Mouse (Mus musculus) hindbrain, embryonic 16.5 days (tissue): ENCODE results near the gene Rgs7. TPM values are rescaled to one million over a fixed set of nuclear protein-coding genes. Genes with fewer than 3 reads are reported as not detected.

Experiments
- ATAC-seq: fragments of 200-750 bp; cut with Nextera tagmentation; 2 replicates; pipeline ENCODE4 v1.8.0; 2017; ENCODE audit warnings: moderate TSS enrichment, moderate library complexity
- H3K27ac ChIP-seq: fragments of 300-500 bp; sonication (generic); 2 replicates; pipeline ENCODE4 v1.5.1; 2014; ENCODE audit warnings: low read depth, mild to moderate bottlenecking, control low read depth, low read length, moderate library complexity
- H3K27me3 ChIP-seq: fragments of 300-500 bp; sonication (generic); replicated peaks from 2 replicates; pipeline ENCODE4 v1.6.1; 2014; ENCODE audit warnings: low read length; ENCODE audit not compliant: control insufficient read depth, insufficient read depth
- H3K36me3 ChIP-seq: fragments of 300-500 bp; sonication (generic); 2 replicates; pipeline ENCODE4 v1.6.1; 2014; ENCODE audit warnings: mild to moderate bottlenecking, low read length, moderate library complexity, mixed read lengths; ENCODE audit not compliant: control insufficient read depth, insufficient read depth
- H3K4me1 ChIP-seq: fragments of 300-500 bp; sonication (generic); 2 replicates; pipeline ENCODE4 v1.6.1; 2014; ENCODE audit warnings: low read depth, low read length; ENCODE audit not compliant: control insufficient read depth, insufficient read depth
- H3K4me2 ChIP-seq: fragments of 300-500 bp; sonication (generic); 2 replicates; pipeline ENCODE4 v1.6.1; 2014; ENCODE audit warnings: mild to moderate bottlenecking, low read length, control low read depth, moderate library complexity
- H3K4me3 ChIP-seq: fragments of 300-500 bp; sonication (generic); 2 replicates; pipeline ENCODE4 v1.5.1; 2014; ENCODE audit warnings: mild to moderate bottlenecking, low read length, control low read depth, moderate library complexity
- H3K9ac ChIP-seq: fragments of 300-500 bp; sonication (generic); 2 replicates; pipeline ENCODE4 v1.6.1; 2014; ENCODE audit warnings: low read depth, mild to moderate bottlenecking, control low read depth, low read length, moderate library complexity
- H3K9me3 ChIP-seq: fragments of 300-500 bp; sonication (generic); 2 replicates; pipeline ENCODE4 v1.6.1; 2014; ENCODE audit warnings: mild to moderate bottlenecking, low read length, moderate library complexity; ENCODE audit not compliant: control insufficient read depth
- WGBS: fragments of 180-500 bp; shearing (Covaris S2); extraction: QIAGEN DNeasy Blood & Tissue Kit; methylation state at CpG from one replicate; pipeline ENCODE4 v1.1.7; 2014; 5-methylcytosine and 5-hydroxymethylcytosine counted together
- polyA plus RNA-seq: library from polyadenylated mRNA; unstranded; fragments of >200 nt; fragmentation: Nextera tagmentation; extraction: Ambion mirVana; gene quantifications from 2 replicates; pipeline ENCODE4 v1.2.1, GENCODE M21; 2015

The Rgs7 gene
- polyA plus RNA-seq, 1 experiment from 2014 or later = 46.5 TPM

DNA sequence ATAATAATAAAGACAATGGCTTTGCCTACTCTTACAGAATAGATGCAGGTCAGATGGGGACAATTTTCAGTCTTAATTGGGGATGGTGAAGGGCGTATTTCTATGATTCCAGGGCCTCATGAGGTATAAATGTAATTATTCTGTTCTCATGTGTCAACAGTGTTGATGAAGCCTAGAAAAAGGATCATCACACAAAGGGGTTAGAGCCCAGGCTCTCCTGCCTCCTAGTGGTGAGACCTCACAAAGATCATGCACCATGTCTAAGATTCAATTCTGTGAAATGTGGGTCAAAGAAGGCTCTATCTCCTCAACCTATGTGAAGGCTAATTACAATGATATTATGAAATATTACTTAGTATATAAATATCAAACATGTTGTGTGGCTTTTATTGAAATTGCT, 146.1 kb downstream of the Rgs7 start:
- H3K4me1 ChIP-seq = no peaks in the 10 kb centered on the region
- no peak overlapping the region for H3K4me2 ChIP-seq

DNA sequence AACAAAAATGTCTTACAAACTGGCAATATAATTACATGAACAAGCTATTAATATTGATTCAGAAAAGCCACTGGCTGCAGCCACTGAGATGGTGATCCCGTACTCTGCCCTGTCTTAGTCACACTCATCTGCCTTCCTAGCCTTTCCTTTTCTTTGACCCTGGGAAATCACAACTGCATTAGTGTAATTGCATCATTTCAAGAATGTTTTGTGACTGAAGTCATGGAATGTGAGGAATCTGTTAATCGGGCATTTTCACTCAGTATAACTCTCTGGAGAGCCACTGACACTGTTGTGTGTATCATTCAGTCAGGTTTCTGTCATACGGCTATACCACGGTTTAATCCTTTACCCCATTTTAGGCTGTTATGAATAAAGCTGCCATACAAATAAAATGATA, 156.1 kb downstream of the Rgs7 start:
- Histone ChIP-seq H3K9me3 (no peaks in the 10 kb centered on the region), H3K4me1 (no peaks in the 10 kb centered on the region; the same call in 1 of the 2 replicates), H3K27me3 (no peaks in the 10 kb centered on the region), H3K4me2 (no peak overlapping the region), H3K27ac (no peak overlapping the region), H3K9ac (no peak overlapping the region), H3K4me3 (no peak overlapping the region), H3K36me3 (no peaks in the 10 kb centered on the region)
- 76% methylated on average over 4 of the region's 4 CpGs for WGBS
- no peak for ATAC-seq

More for the DNA sequence above, 146.1 kb downstream of the Rgs7 start:
- ATAC-seq = no peak
- Histone ChIP-seq H3K9me3 (no peaks in the 10 kb centered on the region), H3K4me3 (no peak overlapping the region), H3K27me3 (no peaks in the 10 kb centered on the region), H3K36me3 (no peaks in the 10 kb centered on the region), H3K9ac (no peak overlapping the region), H3K27ac (no peak overlapping the region)
- WGBS = 87% methylated on average over 1 of the region's 1 CpGs

DNA sequence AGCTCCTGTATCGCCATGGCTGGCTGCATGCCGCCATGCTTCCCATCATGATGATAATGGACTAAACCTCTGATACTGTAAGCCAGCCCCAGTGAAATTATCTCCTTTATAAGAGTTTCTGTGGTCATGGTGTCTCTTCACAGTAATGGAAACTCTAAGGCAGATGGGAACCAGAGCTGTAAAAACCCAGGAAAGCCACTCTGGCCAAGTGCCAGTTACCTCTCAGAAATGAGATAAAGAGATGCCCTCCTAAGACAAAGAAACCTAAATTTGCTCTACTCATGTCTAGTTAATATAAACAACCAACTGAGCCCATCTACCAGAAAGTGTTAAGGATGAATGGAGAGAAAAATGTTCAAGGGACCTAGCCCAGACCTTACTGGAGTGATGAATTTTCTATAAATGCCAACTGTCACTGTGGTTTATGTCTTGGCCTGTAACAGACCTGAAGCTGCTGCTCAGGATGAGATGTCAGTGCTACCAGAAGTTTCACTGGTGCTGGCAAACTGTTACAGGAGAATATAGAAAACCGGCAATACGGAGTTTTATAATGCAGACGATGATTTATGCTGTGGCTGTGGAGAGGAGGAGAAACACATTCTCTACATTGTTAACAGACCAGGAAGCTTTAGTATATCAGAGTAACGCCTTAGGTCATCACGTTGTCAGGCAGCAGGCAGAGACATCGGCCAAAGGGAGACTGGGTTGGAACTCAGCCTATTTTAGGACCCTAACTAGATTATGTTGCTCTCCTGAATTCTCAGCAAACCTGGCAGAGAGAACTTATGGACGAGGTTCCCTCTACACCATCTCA, 159.1 kb downstream of the Rgs7 start:
- Histone ChIP-seq H3K27me3 (no peaks in the 10 kb centered on the region), H3K4me3 (no peak overlapping the region), H3K9me3 (no peaks in the 10 kb centered on the region), H3K4me2 (no peak overlapping the region), H3K27ac (no peak overlapping the region), H3K9ac (no peak overlapping the region), H3K4me1 (no peaks in the 10 kb centered on the region; the same call in 1 of the 2 replicates), H3K36me3 (no peaks in the 10 kb centered on the region)
- no peak for ATAC-seq
- WGBS = 90% methylated on average over 9 of the region's 9 CpGs

DNA sequence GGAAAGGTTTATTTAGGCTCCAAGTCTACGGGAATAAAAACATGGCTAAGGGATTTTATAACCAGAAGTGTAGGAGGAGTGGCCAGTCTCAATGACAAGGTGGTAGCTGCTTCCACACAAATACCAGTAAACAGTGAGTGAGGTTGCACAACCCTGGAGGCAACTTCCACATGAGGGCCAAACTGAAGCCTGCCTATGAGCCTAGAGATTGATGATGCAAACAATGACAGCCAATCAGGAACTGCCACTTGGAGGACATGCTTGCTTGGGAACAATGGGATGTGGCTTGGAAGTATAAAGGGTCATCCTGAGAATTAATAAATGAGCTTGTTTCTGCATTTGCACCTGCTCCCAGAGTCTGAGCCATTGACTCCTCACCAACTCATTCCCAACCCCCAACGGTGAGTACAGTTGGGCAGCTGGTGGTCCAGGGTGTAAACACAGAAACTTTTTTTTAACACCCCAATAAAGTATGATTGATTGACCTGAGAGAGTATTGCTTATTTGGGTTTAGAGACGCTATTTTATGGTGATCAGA, 162.3 kb downstream of the Rgs7 start:
- ATAC-seq = no peak
- H3K9ac ChIP-seq = no peak overlapping the region
- no peak overlapping the region for H3K27ac ChIP-seq
- no peaks in the 10 kb centered on the region for H3K27me3 ChIP-seq
- no peak overlapping the region for H3K4me3 ChIP-seq
- H3K4me2 ChIP-seq = no peak overlapping the region
- H3K4me1 ChIP-seq = no peaks in the 10 kb centered on the region; the same call in 1 of the 2 replicates
- H3K36me3 ChIP-seq = no peaks in the 10 kb centered on the region
- no peaks in the 10 kb centered on the region for H3K9me3 ChIP-seq
- 70% methylated on average over 3 of the region's 3 CpGs for WGBS

DNA sequence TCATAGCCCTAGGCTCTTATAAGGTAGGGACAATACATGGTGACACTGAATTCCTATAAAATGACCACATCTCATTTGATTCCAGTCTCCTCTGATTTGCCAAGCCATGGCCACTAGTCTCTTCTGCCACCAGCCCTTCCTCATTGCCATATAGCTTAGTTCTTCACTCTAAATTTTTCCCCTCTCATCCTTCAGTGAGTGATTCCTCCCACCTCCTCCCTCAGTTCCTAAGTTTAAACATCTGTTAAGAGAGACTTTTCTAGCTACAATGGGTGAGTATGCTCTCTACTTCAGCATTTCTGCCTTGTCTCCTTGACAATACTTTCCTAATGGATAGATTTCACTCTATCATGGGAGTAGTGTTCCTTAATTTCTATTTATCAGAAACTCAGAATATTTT, 169.5 kb downstream of the Rgs7 start:
- ATAC-seq = no peak
- H3K27ac ChIP-seq = no peak overlapping the region
- H3K4me3 ChIP-seq = no peak overlapping the region
- no peak overlapping the region for H3K4me2 ChIP-seq
- H3K36me3 ChIP-seq = no peaks in the 10 kb centered on the region
- no peak overlapping the region for H3K9ac ChIP-seq
- H3K4me1 ChIP-seq = no peaks in the 10 kb centered on the region
- H3K9me3 ChIP-seq = no peaks in the 10 kb centered on the region
- no peaks in the 10 kb centered on the region for H3K27me3 ChIP-seq

DNA sequence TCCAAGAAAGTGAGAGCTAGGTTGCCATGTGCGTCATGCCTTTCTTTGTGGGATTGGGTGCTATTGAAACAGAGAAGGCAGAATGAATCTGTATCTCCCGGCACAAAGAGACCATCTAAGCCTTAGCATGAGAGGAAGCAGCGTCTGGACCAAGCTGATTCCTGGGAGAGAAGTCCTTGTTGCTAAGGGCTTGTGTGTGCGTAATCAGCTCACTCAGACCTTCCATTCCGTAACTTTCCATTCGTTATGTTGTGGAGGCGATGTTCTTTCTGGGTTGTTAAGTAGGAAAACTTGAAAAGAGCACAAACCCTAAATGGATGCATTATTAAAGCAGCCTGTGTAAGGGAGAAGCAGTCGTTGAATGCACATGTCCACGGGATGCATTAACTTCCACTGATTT, 173.1 kb downstream of the Rgs7 start:
- 54% methylated on average over 9 of the region's 9 CpGs for WGBS
- Histone ChIP-seq H3K9ac (no peak overlapping the region), H3K4me1 (no peaks in the 10 kb centered on the region), H3K36me3 (no peaks in the 10 kb centered on the region), H3K4me2 (no peak overlapping the region), H3K27ac (no peak overlapping the region), H3K27me3 (no peaks in the 10 kb centered on the region), H3K9me3 (no peaks in the 10 kb centered on the region), H3K4me3 (no peak overlapping the region)
- no peak; the same call in 1 of the 2 replicates for ATAC-seq

DNA sequence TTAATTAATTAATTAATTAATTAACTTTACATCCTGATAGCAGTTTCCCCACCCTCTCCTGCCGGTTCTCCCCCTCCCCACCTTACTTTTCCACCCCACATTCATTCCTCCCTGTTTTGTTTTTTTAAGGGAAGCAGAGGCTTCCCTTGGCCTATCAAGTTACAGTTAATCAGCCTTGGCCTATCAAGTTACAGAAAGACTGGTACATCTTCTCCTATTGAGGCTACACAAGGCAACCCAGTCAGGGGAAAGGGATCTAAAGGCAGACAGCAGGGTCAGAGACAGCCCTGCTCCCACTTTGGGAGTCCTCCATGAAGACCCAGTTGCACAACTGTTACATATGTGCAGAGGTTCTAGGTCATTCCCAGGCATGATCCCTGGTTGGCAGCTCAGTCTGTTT, 175.0 kb downstream of the Rgs7 start:
- H3K4me1 ChIP-seq = no peaks in the 10 kb centered on the region
- no peak overlapping the region for H3K9ac ChIP-seq
- no peak overlapping the region for H3K4me2 ChIP-seq
- no peaks in the 10 kb centered on the region for H3K9me3 ChIP-seq
- no peak overlapping the region for H3K27ac ChIP-seq
- H3K36me3 ChIP-seq = no peaks in the 10 kb centered on the region
- no peaks in the 10 kb centered on the region for H3K27me3 ChIP-seq
- 41% methylated on average over 1 of the region's 1 CpGs for WGBS
- no peak for ATAC-seq
- no peak overlapping the region for H3K4me3 ChIP-seq

DNA sequence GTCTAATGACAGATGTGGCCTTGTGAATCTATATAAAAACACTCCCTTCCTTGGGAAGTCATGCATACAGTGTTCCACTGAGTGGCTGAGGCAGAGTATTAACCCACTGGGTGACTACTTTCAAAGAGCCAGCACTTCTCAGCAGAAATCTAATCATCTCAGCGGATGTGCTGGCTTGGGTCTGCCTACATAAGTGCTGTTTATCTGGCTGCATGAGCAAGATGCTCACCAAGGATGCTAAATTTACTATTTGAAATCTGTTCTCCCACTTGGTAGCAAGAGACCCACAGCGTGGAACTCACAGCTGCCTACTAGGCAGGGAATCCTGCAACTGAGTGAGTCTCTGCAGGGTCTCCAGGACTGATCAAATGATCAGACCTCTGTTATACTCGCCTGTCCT, 184.7 kb downstream of the Rgs7 start:
- Histone ChIP-seq H3K27ac (no peak overlapping the region), H3K4me2 (no peak overlapping the region), H3K9me3 (no peaks in the 10 kb centered on the region), H3K36me3 (no peaks in the 10 kb centered on the region), H3K27me3 (no peaks in the 10 kb centered on the region), H3K4me1 (no peaks in the 10 kb centered on the region; the same call in 1 of the 2 replicates), H3K4me3 (no peak overlapping the region), H3K9ac (no peak overlapping the region)
- peak; percentile 72 for ATAC-seq
- WGBS = 69% methylated on average over 3 of the region's 3 CpGs

DNA sequence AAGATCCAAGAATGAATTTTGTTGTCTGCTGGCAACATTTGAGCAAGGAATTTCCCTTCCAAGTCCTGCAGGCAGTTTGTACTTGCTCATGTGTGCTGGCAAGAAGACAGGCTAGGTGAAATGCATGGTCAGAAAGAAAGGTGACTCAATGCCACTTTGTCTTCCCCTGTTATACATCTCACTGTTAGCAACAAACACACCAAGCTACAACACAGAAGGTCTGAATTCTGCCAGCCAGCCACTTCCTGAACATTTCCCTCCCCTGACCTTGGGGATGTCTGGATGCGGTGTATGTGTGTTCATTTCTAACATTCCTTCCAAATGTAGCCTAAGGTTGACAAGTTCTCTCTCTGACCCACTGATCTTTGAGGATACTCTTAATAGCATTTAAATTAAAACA, 191.4 kb downstream of the Rgs7 start:
- peak; percentile 56; the same call in 1 of the 2 replicates for ATAC-seq
- 67% methylated on average over 1 of the region's 1 CpGs for WGBS
- H3K36me3 ChIP-seq = no peaks in the 10 kb centered on the region
- H3K27me3 ChIP-seq = no peaks in the 10 kb centered on the region
- H3K27ac ChIP-seq = no peak overlapping the region
- no peaks in the 10 kb centered on the region; the same call in 1 of the 2 replicates for H3K4me1 ChIP-seq
- H3K9ac ChIP-seq = no peak overlapping the region
- H3K4me3 ChIP-seq = no peak overlapping the region
- no peaks in the 10 kb centered on the region for H3K9me3 ChIP-seq
- H3K4me2 ChIP-seq = no peak overlapping the region
